9 mouse cellular contexts compared by ENCODE assay signal in the genomic region with DNA sequence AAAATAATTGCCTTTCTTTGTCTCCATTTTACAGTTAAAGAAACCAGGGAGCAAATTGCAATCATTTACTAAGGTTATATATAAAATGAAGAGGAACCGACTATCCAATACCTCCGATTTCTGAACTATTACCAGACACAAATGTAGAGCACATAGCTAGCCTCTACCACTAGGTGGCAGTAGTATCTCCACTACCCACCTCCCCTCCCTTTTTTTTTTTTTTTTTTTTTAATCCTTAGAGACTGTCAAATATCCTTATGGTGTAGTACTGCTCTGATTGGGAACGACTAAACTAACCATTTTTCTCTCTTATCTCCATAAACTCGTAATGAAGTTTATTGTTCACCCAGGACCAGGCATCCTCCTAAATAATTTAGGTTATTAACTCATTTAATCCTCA. TPM values are rescaled to one million over a fixed set of nuclear protein-coding genes. Genes with fewer than 3 reads are reported as not detected.
DNase-seq lines count a peak whose midpoint lies in the region; ATAC-seq and TF ChIP-seq lines count a peak whose summit lies in the region.
"Had no signal": no experiment of that assay in that cellular context is flagged by ENCODE, and none has a peak within 500 bp of the region (broad histone marks: within the 10 kb centered on the region; RNA-seq: fewer than 3 reads in every experiment).

No protein-coding gene starts in this region.

- H3K36me3 ChIP-seq in embryonic facial prominence, embryonic 11.5 days (replicated peaks; ENCODE audit: control insufficient read depth, insufficient read depth, low read depth, low read length) = no peaks in the 10 kb centered on the region
- H3K36me3 ChIP-seq in embryonic facial prominence, embryonic 10.5 days (replicated peaks) = no peaks in the 10 kb centered on the region
- H3K36me3 ChIP-seq in liver, embryonic 14.5 days (replicated peaks; ENCODE audit: control insufficient read depth, insufficient read depth, low read depth) = no peaks in the 10 kb centered on the region
- H3K36me3 ChIP-seq: midbrain, embryonic 12.5 days had no signal

- no peaks in the 10 kb centered on the region for H3K4me1 ChIP-seq in embryonic facial prominence, embryonic 11.5 days (ENCODE audit: control insufficient read depth, insufficient read depth, low read length)
- peaks cover 21% of the 10 kb centered on the region; the same call in 1 of the 2 replicates for H3K4me1 ChIP-seq in embryonic facial prominence, embryonic 10.5 days
- H3K4me1 ChIP-seq in liver, embryonic 14.5 days (replicated peaks; ENCODE audit: control insufficient read depth in 2 of 2, insufficient read depth in 2 of 2, low read length in 1 of 2) = peaks cover 7 to 23% of the 10 kb centered on the region in 2 experiments
- H3K4me1 ChIP-seq: midbrain, embryonic 12.5 days had no signal

- DNase-seq in embryonic facial prominence, embryonic 11.5 days (ENCODE audit: low spot score) = peak; percentile 71
- no peak for DNase-seq in embryonic facial prominence, embryonic 10.5 days (ENCODE audit: low spot score)
- DNase-seq in liver, embryonic 14.5 days (ENCODE audit: low read depth in 3 of 3, low spot score in 3 of 3) = peak in 1 of 3 experiments; percentile 36
- DNase-seq in liver = no peak
- DNase-seq in adipocyte (ENCODE audit: low spot score) = peak; percentile 68
- DNase-seq in naive thymus-derived CD4-positive, alpha-beta T cell, adult 2 months (ENCODE audit: low read depth) = peak; percentile 72
- DNase-seq in ovary, postnatal 36 days (ENCODE audit: low spot score) = no peak
- DNase-seq in heart, postnatal 36 days = no peak

- peak; percentile 64; the same call in 1 of the 2 replicates for TF ChIP-seq CTCF in liver, embryonic 14.5 days (IDR thresholded peaks at IDR 0.05; ENCODE audit: low read depth)

- intact Hi-C loops in heart, postnatal 36 days (cut with DNase I) = loop anchor here (5.0 kb wide), 1 partner anchor 277 kb away; the partner anchor contains the start of genes Atn1 and Gm45234

- no peak overlapping the region for H3K4me2 ChIP-seq in embryonic facial prominence, embryonic 11.5 days (ENCODE audit: low read depth, low read length)
- H3K4me2 ChIP-seq in liver, embryonic 14.5 days (ENCODE audit: low read depth) = no peak overlapping the region
- H3K4me2 ChIP-seq: midbrain, embryonic 12.5 days had no signal

- no peaks in the 10 kb centered on the region for H3K27me3 ChIP-seq in embryonic facial prominence, embryonic 11.5 days (ENCODE audit: control insufficient read depth, insufficient read depth, low read length)
- H3K27me3 ChIP-seq in embryonic facial prominence, embryonic 10.5 days (replicated peaks; ENCODE audit: low read depth, poor library complexity, severe bottlenecking) = no peaks in the 10 kb centered on the region
- H3K27me3 ChIP-seq in liver, embryonic 14.5 days (ENCODE audit: control insufficient read depth, insufficient read depth, low read length) = no peaks in the 10 kb centered on the region
- H3K27me3 ChIP-seq: midbrain, embryonic 12.5 days had no signal

- WGBS in embryonic facial prominence, embryonic 11.5 days = 60% methylated on average over 4 of the region's 4 CpGs
- WGBS in embryonic facial prominence, embryonic 10.5 days = 55% methylated on average over 4 of the region's 4 CpGs
- WGBS in liver, embryonic 14.5 days (ENCODE audit: insufficient replicate concordance) = 32% methylated on average over 4 of the region's 4 CpGs

- H3K9ac ChIP-seq in embryonic facial prominence, embryonic 11.5 days (replicated peaks; ENCODE audit: low read length) = no peak overlapping the region
- H3K9ac ChIP-seq in liver, embryonic 14.5 days (replicated peaks) = no peak overlapping the region
- H3K9ac ChIP-seq: midbrain, embryonic 12.5 days had no signal

- no peak for TF ChIP-seq EP300 in liver, embryonic 14.5 days (IDR thresholded peaks at IDR 0.05; ENCODE audit: low read depth)

- no peak overlapping the region for H3K27ac ChIP-seq in embryonic facial prominence, embryonic 11.5 days (replicated peaks; ENCODE audit: low read depth, low read length)
- no peak overlapping the region for H3K27ac ChIP-seq in embryonic facial prominence, embryonic 10.5 days (replicated peaks)
- H3K27ac ChIP-seq in liver, embryonic 14.5 days = no peak overlapping the region
- H3K27ac ChIP-seq: midbrain, embryonic 12.5 days had no signal

- no peak overlapping the region for H3K4me3 ChIP-seq in embryonic facial prominence, embryonic 11.5 days (ENCODE audit: low read depth, low read length)
- no peak overlapping the region for H3K4me3 ChIP-seq in embryonic facial prominence, embryonic 10.5 days
- no peak overlapping the region for H3K4me3 ChIP-seq in liver, embryonic 14.5 days (ENCODE audit: insufficient read depth in 1 of 2, low read depth in 2 of 2, low read length in 2 of 2)
- H3K4me3 ChIP-seq: midbrain, embryonic 12.5 days had no signal

- no peaks in the 10 kb centered on the region for H3K9me3 ChIP-seq in embryonic facial prominence, embryonic 11.5 days (replicated peaks; ENCODE audit: control insufficient read depth, low read length)
- H3K9me3 ChIP-seq in embryonic facial prominence, embryonic 10.5 days = no peaks in the 10 kb centered on the region
- H3K9me3 ChIP-seq in liver, embryonic 14.5 days (ENCODE audit: control insufficient read depth, low read length) = no peaks in the 10 kb centered on the region
- H3K9me3 ChIP-seq: midbrain, embryonic 12.5 days had no signal

- no peak for ATAC-seq in embryonic facial prominence, embryonic 11.5 days (replicated peaks; ENCODE audit: insufficient number of reproducible peaks, low FRiP score, low TSS enrichment, low read depth)
- ATAC-seq in liver, embryonic 14.5 days (ENCODE audit: insufficient read depth) = no peak

RNA-seq across cellular contexts. Expression of gene C1rl, which starts 12.6 kb away (rescaled TPM):
- polyA plus RNA-seq in embryonic facial prominence, embryonic 11.5 days (2014; fragmentation: Nextera tagmentation; extraction: Ambion mirVana) = 0.29 and 0.38 TPM in 2 replicates
- polyA plus RNA-seq in embryonic facial prominence, embryonic 10.5 days (2016; fragmentation: Nextera tagmentation; extraction: Ambion mirVana) = 0.42 and 0.47 TPM in 2 replicates
- polyA plus RNA-seq in liver, embryonic 14.5 days (2012; rRNA removed) = 3.8 and 3.9 TPM in 2 replicates
- polyA plus RNA-seq in liver, embryonic 14.5 days (2014; fragmentation: Nextera tagmentation; extraction: Ambion mirVana) = 7.3 and 7.6 TPM in 2 replicates
- 1 to 10 TPM; 1.2 TPM for total RNA-seq in heart, postnatal 36 days (2021)

RNA-seq across cellular contexts. Expression of gene Clstn3, which starts 15.7 kb away (rescaled TPM):
- 6.3 and 6.4 TPM in 2 replicates for polyA plus RNA-seq in embryonic facial prominence, embryonic 11.5 days (2014; fragmentation: Nextera tagmentation; extraction: Ambion mirVana)
- 5.5 and 8.7 TPM in 2 replicates for polyA plus RNA-seq in embryonic facial prominence, embryonic 10.5 days (2016; fragmentation: Nextera tagmentation; extraction: Ambion mirVana)
- polyA plus RNA-seq in liver, embryonic 14.5 days (2012; rRNA removed) = 2.5 and 3.0 TPM in 2 replicates
- 1.7 and 2.4 TPM in 2 replicates for polyA plus RNA-seq in liver, embryonic 14.5 days (2014; fragmentation: Nextera tagmentation; extraction: Ambion mirVana)
- 1 to 10 TPM in 1 of 2 experiments, under 1 TPM in 1; 0.73 to 2.1 TPM for total RNA-seq in heart, postnatal 36 days (2021)

RNA-seq across cellular contexts. Expression of gene C1ra, which starts 31.9 kb away (rescaled TPM):
- polyA plus RNA-seq in embryonic facial prominence, embryonic 11.5 days (2014; fragmentation: Nextera tagmentation; extraction: Ambion mirVana) = 0.08 and 0.20 TPM in 2 replicates
- 0.13 TPM in 1 of 2 replicates, not detected in the other for polyA plus RNA-seq in embryonic facial prominence, embryonic 10.5 days (2016; fragmentation: Nextera tagmentation; extraction: Ambion mirVana)
- 4.8 and 7.8 TPM in 2 replicates for polyA plus RNA-seq in liver, embryonic 14.5 days (2012; rRNA removed)
- 8.6 and 10.7 TPM in 2 replicates for polyA plus RNA-seq in liver, embryonic 14.5 days (2014; fragmentation: Nextera tagmentation; extraction: Ambion mirVana)
- 10 to 100 TPM; 13.7 TPM for total RNA-seq in heart, postnatal 36 days (2021)

Comparison
In these comparisons a context has a peak if more than half of its experiments do, and no peak if none do; other contexts are left out.
1. DNase-seq: peak in embryonic facial prominence, embryonic 11.5 days (single experiment), adipocyte (single experiment) and naive thymus-derived CD4-positive, alpha-beta T cell, adult 2 months (single experiment); none in embryonic facial prominence, embryonic 10.5 days (single experiment), liver (single experiment), ovary, postnatal 36 days (single experiment) and heart, postnatal 36 days (0 of 2).